Mouse (Mus musculus): ENCODE measurements around the gene Serpinb3c.
"Not testable (repeated sequence)": the region's sequence is repeated elsewhere in the genome, so short reads cannot be mapped to it uniquely, and the experiment has no call there.

The Serpinb3c gene

GRCm38 (mm10) chr1:107278261-107278660 is at the start of gene Serpinb3c, which contains the start of gene Serpinb3b:
TSS of gene Serpinb3c (minus strand) at chr1:107278371.
TSS of gene Serpinb3b (minus strand) at chr1:107278361.
- in situ Hi-C loops (cut with MboI; ENCODE audit: unreplicated experiment in 2 of 2) = not testable (repeated sequence)

GRCm38 (mm10) chr1:107243170-107243569 is 35.0 kb downstream of the Serpinb3c start:
- in situ Hi-C loops (cut with MboI; ENCODE audit: unreplicated experiment in 2 of 2) = loop anchor here (5.0 kb wide), 1 partner anchor 239 kb away; no protein-coding TSS in a partner anchor

All from v-Abl transformed pro-B cells (cell line).